Mouse (Mus musculus) liver, embryonic 16.5 days (tissue): Measurements from ENCODE around the gene Olfr605. TPM values are rescaled to one million over a fixed set of nuclear protein-coding genes. Genes with fewer than 3 reads are reported as not detected.

ENCODE experiments used
- microRNA-seq: library from miRNA; unstranded; fragments of <30 nt; microRNA quantifications from one replicate; pipeline ENCODE4, GENCODE M21; 2016
- polyA plus RNA-seq: library from polyadenylated mRNA; unstranded; fragments of >200 nt; fragmentation: Nextera tagmentation; extraction: Ambion mirVana; gene quantifications from 2 replicates; pipeline ENCODE4 v1.2.1, GENCODE M21; 2015

The Olfr605 gene
- polyA plus RNA-seq, 1 experiment from 2014 or later = not detected

Small RNA genes within 50 kb of the gene (microRNA-seq; reads per million reads assigned to microRNA genes)
- not detected for gene Gm25774

Other genes with a start within 250 kb of the Olfr605 start
- gene Olfr593, start 233.6 kb downstream of the Olfr605 start, polyA plus RNA-seq = not detected in 2 replicates
- not detected in 2 replicates for gene Olfr594, start 228.4 kb downstream of the Olfr605 start, polyA plus RNA-seq
- gene Usp17ld, start 192.9 kb downstream of the Olfr605 start, polyA plus RNA-seq = not detected in 2 replicates
- gene Olfr596, start 139.8 kb downstream of the Olfr605 start, polyA plus RNA-seq = not detected in 2 replicates
- not detected in 2 replicates for gene Olfr597, start 129.1 kb downstream of the Olfr605 start, polyA plus RNA-seq
- gene Olfr598, start 121.9 kb downstream of the Olfr605 start, polyA plus RNA-seq = not detected in 2 replicates
- not detected in 2 replicates for gene Olfr599, start 109.5 kb downstream of the Olfr605 start, polyA plus RNA-seq
- gene Olfr600, start 95.8 kb downstream of the Olfr605 start, polyA plus RNA-seq = not detected in 2 replicates
- not detected in 2 replicates for gene Olfr601, start 82.8 kb downstream of the Olfr605 start, polyA plus RNA-seq
- gene Olfr603, start 59.3 kb downstream of the Olfr605 start, polyA plus RNA-seq = not detected in 2 replicates
- not detected in 2 replicates for gene Usp17lc, start 30.4 kb downstream of the Olfr605 start, polyA plus RNA-seq
- not detected in 2 replicates for gene Olfr606, start 3.6 kb upstream of the Olfr605 start, polyA plus RNA-seq
- gene Olfr607, start 18.7 kb upstream of the Olfr605 start, polyA plus RNA-seq = not detected in 2 replicates
- gene Olfr608, start 24.4 kb upstream of the Olfr605 start, polyA plus RNA-seq = not detected in 2 replicates
- gene Olfr609, start 52.6 kb upstream of the Olfr605 start, polyA plus RNA-seq = not detected in 2 replicates
- gene Olfr610, start 66.7 kb upstream of the Olfr605 start, polyA plus RNA-seq = not detected in 2 replicates
- not detected in 2 replicates for gene Olfr611, start 75.4 kb upstream of the Olfr605 start, polyA plus RNA-seq
- gene Olfr612, start 97.3 kb upstream of the Olfr605 start, polyA plus RNA-seq = not detected in 2 replicates
- gene Olfr613, start 102.6 kb upstream of the Olfr605 start, polyA plus RNA-seq = not detected in 2 replicates
- not detected in 2 replicates for gene Olfr615, start 110.6 kb upstream of the Olfr605 start, polyA plus RNA-seq
- gene Olfr616, start 123.7 kb upstream of the Olfr605 start, polyA plus RNA-seq = not detected in 2 replicates
- gene Olfr617, start 127.6 kb upstream of the Olfr605 start, polyA plus RNA-seq = not detected in 2 replicates
- not detected in 2 replicates for gene Olfr618, start 144.7 kb upstream of the Olfr605 start, polyA plus RNA-seq
- not detected in 2 replicates for gene Olfr619, start 155.1 kb upstream of the Olfr605 start, polyA plus RNA-seq
- gene Olfr620, start 167.1 kb upstream of the Olfr605 start, polyA plus RNA-seq = not detected in 2 replicates
- not detected in 2 replicates for gene Olfr622, start 197.3 kb upstream of the Olfr605 start, polyA plus RNA-seq
- gene Olfr623, start 218.3 kb upstream of the Olfr605 start, polyA plus RNA-seq = not detected in 2 replicates
- 0.02 TPM in 2 replicates for gene Olfr624, start 225.8 kb upstream of the Olfr605 start, polyA plus RNA-seq
- gene Olfr625-ps1, start 237.3 kb upstream of the Olfr605 start, polyA plus RNA-seq = not detected in 2 replicates